Mouse (Mus musculus) mouse embryonic stem cell (cell line): Measurements from ENCODE around the gene Slc4a1ap.

Source experiments
- in situ Hi-C, 2 experiments: fragments of 300-500 bp; cut with MboI; formaldehyde crosslinking; loops; 1 replicate in 1 of 2; 3 replicates in 1 of 2; pipeline ENCODE4 v1.14.3; 2019 to 2020; ENCODE audit warnings: low sequenced_read_pairs in 2 of 2, low pct_unique_long_range_greater_than_20kb in 1 of 2, mixed read lengths in 1 of 2; ENCODE audit not compliant: unreplicated experiment in 1 of 2

Slc4a1ap gene

GRCm38 (mm10) chr5:31597430-31597944, 70.7 kb downstream of the Slc4a1ap start:
- in situ Hi-C loops: loop anchor here (5.0 to 10.0 kb wide), 3 partner anchors 100 to 600 kb away; partner anchors contain the start of genes Babam2 (in 1 of the 2) and Rbks (in 1 of the 2)

GRCm38 (mm10) chr5:31598121-31598520, 71.3 kb downstream of the Slc4a1ap start:
- in situ Hi-C loops: loop anchor here (5.0 to 10.0 kb wide), 3 partner anchors 99 to 599 kb away; partner anchors contain the start of genes Babam2 (in 1 of the 2) and Rbks (in 1 of the 2)

GRCm38 (mm10) chr5:31598579-31598978, 71.8 kb downstream of the Slc4a1ap start:
- in situ Hi-C loops: loop anchor here (5.0 to 10.0 kb wide), 3 partner anchors 99 to 599 kb away; partner anchors contain the start of genes Babam2 (in 1 of the 2) and Rbks (in 1 of the 2)

- in situ Hi-C loops: loop anchor here (5.0 to 10.0 kb wide), 3 partner anchors 98 to 598 kb away; partner anchors contain the start of genes Babam2 (in 1 of the 2) and Rbks (in 1 of the 2)
Measured at GRCm38 (mm10) chr5:31599161-31599560, 72.4 kb downstream of the Slc4a1ap start.

GRCm38 (mm10) chr5:31601162-31601722, 74.4 kb downstream of the Slc4a1ap start:
- in situ Hi-C loops: loop anchor here (5.0 to 10.0 kb wide), 2 partner anchors 534 to 596 kb away; partner anchors contain the start of gene Fosl2 (in 1 of the 2)

GRCm38 (mm10) chr5:31602377-31602776, 75.6 kb downstream of the Slc4a1ap start:
- in situ Hi-C loops: loop anchor here (5.0 to 10.0 kb wide), 2 partner anchors 532 to 595 kb away; partner anchors contain the start of gene Fosl2 (in 1 of the 2)

- in situ Hi-C loops: loop anchor here (5.0 to 10.0 kb wide), 2 partner anchors 531 to 594 kb away; partner anchors contain the start of gene Fosl2 (in 1 of the 2)
Measured at GRCm38 (mm10) chr5:31603766-31604165, 77.0 kb downstream of the Slc4a1ap start.

GRCm38 (mm10) chr5:31606151-31606550, 79.4 kb downstream of the Slc4a1ap start:
- in situ Hi-C loops: loop anchor here in 1 of 2 experiments (10.0 kb wide), 1 partner anchor 529 kb away; the partner anchor contains the start of gene Fosl2
